Mouse (Mus musculus) liver, adult 2 months (tissue): Measurements from ENCODE around the gene Kctd19.

Experiments
- CTCF ChIP-seq: fragments of 200-500 bp; IDR thresholded peaks from 2 replicates; pipeline ENCODE4 v1.5.1; 2011; ENCODE audit warnings: low read depth, low read length, control low read depth
- POLR2A ChIP-seq: fragments of 200-500 bp; IDR thresholded peaks from 2 replicates; pipeline ENCODE4 v1.6.1; 2011; ENCODE audit warnings: low read length, control low read depth; ENCODE audit not compliant: insufficient read depth; ENCODE audit errors: extremely low read depth

- no peak for TF ChIP-seq CTCF
- TF ChIP-seq POLR2A = no peak
Measured at GRCm38 (mm10) chr8:105359208-105359607, 54.1 kb downstream of the Kctd19 start.
